Comparison of ENCODE assay signal across 8 mouse cellular contexts in genomic region chr8:117258576-117259040, GRCm38 (mm10). TPM values are rescaled to one million over a fixed set of nuclear protein-coding genes. Genes with fewer than 3 reads are reported as not detected.
DNase-seq lines count a peak whose midpoint lies in the region; ATAC-seq and TF ChIP-seq lines count a peak whose summit lies in the region.

No protein-coding gene starts in this region.

- 7% methylated on average over 6 of the region's 6 CpGs for WGBS in liver, adult 2 months
- 55% methylated on average over 6 of the region's 6 CpGs for WGBS in embryonic facial prominence, embryonic 11.5 days
- 16% methylated on average over 6 of the region's 6 CpGs for WGBS in kidney, adult 2 months
- 23% methylated on average over 6 of the region's 6 CpGs for WGBS in midbrain, postnatal 0 days

- TF ChIP-seq POLR2A in liver, adult 2 months (IDR thresholded peaks at IDR 0.05; ENCODE audit: extremely low read depth, insufficient read depth, low read length): no peak
- TF ChIP-seq POLR2A in kidney, adult 2 months (IDR thresholded peaks at IDR 0.05; ENCODE audit: low read depth, low read length): no peak

- no peaks in the 10 kb centered on the region for H3K27me3 ChIP-seq in liver, adult 2 months (ENCODE audit: control insufficient read depth, insufficient read depth, low read length)
- H3K27me3 ChIP-seq in embryonic facial prominence, embryonic 11.5 days (ENCODE audit: control insufficient read depth, insufficient read depth, low read length): no peaks in the 10 kb centered on the region
- no peaks in the 10 kb centered on the region for H3K27me3 ChIP-seq in kidney, adult 2 months (replicated peaks; ENCODE audit: control insufficient read depth, insufficient read depth, low read length)
- H3K27me3 ChIP-seq in midbrain, postnatal 0 days (ENCODE audit: insufficient read depth, low read length): no peaks in the 10 kb centered on the region

- peak overlapping the region; percentile 90 for H3K4me2 ChIP-seq in embryonic facial prominence, embryonic 11.5 days (ENCODE audit: low read depth, low read length)
- H3K4me2 ChIP-seq in midbrain, postnatal 0 days (ENCODE audit: low read depth, low read length, poor library complexity, severe bottlenecking): peak overlapping the region; percentile 93

- H3K9ac ChIP-seq in liver, adult 2 months (ENCODE audit: low read depth, low read length): peak overlapping the region; percentile 63
- peak overlapping the region; percentile 95 for H3K9ac ChIP-seq in embryonic facial prominence, embryonic 11.5 days (replicated peaks; ENCODE audit: low read length)
- peak overlapping the region; percentile 95 for H3K9ac ChIP-seq in midbrain, postnatal 0 days (replicated peaks; ENCODE audit: low read length, poor library complexity, severe bottlenecking)

- H3K4me1 ChIP-seq in liver, adult 2 months (ENCODE audit: control insufficient read depth, insufficient read depth, low read length): peaks cover 25% of the 10 kb centered on the region
- peaks cover 9% of the 10 kb centered on the region for H3K4me1 ChIP-seq in embryonic facial prominence, embryonic 11.5 days (ENCODE audit: control insufficient read depth, insufficient read depth, low read length)
- peaks cover 25% of the 10 kb centered on the region for H3K4me1 ChIP-seq in kidney, adult 2 months (ENCODE audit: control insufficient read depth, insufficient read depth, low read length)
- H3K4me1 ChIP-seq in midbrain, postnatal 0 days (ENCODE audit: insufficient read depth, low read length): peaks cover 17% of the 10 kb centered on the region

- H3K27ac ChIP-seq in liver, adult 2 months (replicated peaks; ENCODE audit: insufficient read depth, low read depth, low read length): peak overlapping the region; percentile 92
- H3K27ac ChIP-seq in embryonic facial prominence, embryonic 11.5 days (replicated peaks; ENCODE audit: low read depth, low read length): 0 out of 2 replicates have a peak overlapping the region, but pooled peaks have one; percentile 72
- peak overlapping the region; percentile 52 for H3K27ac ChIP-seq in kidney, adult 2 months (ENCODE audit: insufficient read depth, low read depth, low read length)
- H3K27ac ChIP-seq in midbrain, postnatal 0 days (ENCODE audit: low read depth, low read length): peak overlapping the region; percentile 65

- peak overlapping the region; percentile 92 for H3K4me3 ChIP-seq in liver, adult 2 months (ENCODE audit: insufficient read depth, low read depth, low read length)
- H3K4me3 ChIP-seq in embryonic facial prominence, embryonic 11.5 days (ENCODE audit: low read depth, low read length): peak overlapping the region; percentile 94
- H3K4me3 ChIP-seq in kidney, adult 2 months (ENCODE audit: insufficient read depth, low read depth, low read length): peak overlapping the region; percentile 66
- H3K4me3 ChIP-seq in midbrain, postnatal 0 days (ENCODE audit: low read depth, low read length): peak overlapping the region; percentile 82

- TF ChIP-seq CTCF in liver, adult 2 months (IDR thresholded peaks at IDR 0.05; ENCODE audit: low read depth, low read length): no peak
- TF ChIP-seq CTCF in kidney, adult 2 months (conservative IDR thresholded peaks at IDR 0.05; ENCODE audit: insufficient read depth, insufficient read length, low read depth, low read length): no peak
- no peak for TF ChIP-seq CTCF in midbrain, postnatal 0 days (IDR thresholded peaks at IDR 0.05)

- peaks cover 44% of the 10 kb centered on the region for H3K79me2 ChIP-seq in liver, adult 2 months (ENCODE audit: control insufficient read depth, insufficient read depth, low read length)

- H3K9me3 ChIP-seq in embryonic facial prominence, embryonic 11.5 days (replicated peaks; ENCODE audit: control insufficient read depth, low read length): no peaks in the 10 kb centered on the region
- H3K9me3 ChIP-seq in midbrain, postnatal 0 days (ENCODE audit: low read length): no peaks in the 10 kb centered on the region

- H3K36me3 ChIP-seq in liver, adult 2 months (ENCODE audit: control insufficient read depth, insufficient read depth, low read length): no peaks in the 10 kb centered on the region
- H3K36me3 ChIP-seq in embryonic facial prominence, embryonic 11.5 days (replicated peaks; ENCODE audit: control insufficient read depth, insufficient read depth, low read depth, low read length): no peaks in the 10 kb centered on the region
- H3K36me3 ChIP-seq in kidney, adult 2 months (ENCODE audit: control insufficient read depth, insufficient read depth, low read length): no peaks in the 10 kb centered on the region
- H3K36me3 ChIP-seq in midbrain, postnatal 0 days (ENCODE audit: insufficient read depth, low read length): no peaks in the 10 kb centered on the region

- no peak for ATAC-seq in embryonic facial prominence, embryonic 11.5 days (replicated peaks; ENCODE audit: insufficient number of reproducible peaks, low FRiP score, low TSS enrichment, low read depth)
- no peak for ATAC-seq in midbrain, postnatal 0 days (ENCODE audit: low FRiP score)

- DNase-seq in liver, adult 2 months (ENCODE audit: extremely low read depth, low read depth, low spot score): peak; percentile 40
- no peak for DNase-seq in liver
- DNase-seq in embryonic facial prominence, embryonic 11.5 days (ENCODE audit: low spot score): no peak
- peak; percentile 62 for DNase-seq in kidney, adult 2 months
- DNase-seq in midbrain, postnatal 0 days (ENCODE audit: low spot score): no peak
- no peak for DNase-seq in layer of hippocampus, adult 18-20 months (ENCODE audit: low spot score in 2 of 2)
- DNase-seq in ovary, postnatal 36 days (ENCODE audit: low spot score): no peak
- no peak for DNase-seq in gastrocnemius, adult 8-10 months (ENCODE audit: low spot score in 2 of 2)

RNA-seq across cellular contexts. Expression of gene Cmip, which starts 1.7 kb away (rescaled TPM):
- total RNA-seq in liver, adult 2 months (2014; rRNA removed): 8.8 and 17.7 TPM in 2 replicates
- polyA plus RNA-seq in liver, adult 2 months (2012; rRNA removed): 21.0 and 30.3 TPM in 2 replicates
- polyA plus RNA-seq in embryonic facial prominence, embryonic 11.5 days (2014; fragmentation: Nextera tagmentation; extraction: Ambion mirVana): 16.1 and 20.4 TPM in 2 replicates
- polyA plus RNA-seq in kidney, adult 2 months (2012; rRNA removed): 104 and 112 TPM in 2 replicates
- 266 and 287 TPM in 2 replicates for total RNA-seq in midbrain, postnatal 0 days (2014; rRNA removed)
- polyA plus RNA-seq in midbrain, postnatal 0 days (2015; fragmentation: Nextera tagmentation; extraction: Ambion mirVana): 197 and 212 TPM in 2 replicates
- 100 to 1,000 TPM; 275 to 296 TPM for total RNA-seq in layer of hippocampus, adult 18-20 months (2021)
- total RNA-seq in gastrocnemius, adult 8-10 months (2022): 1 to 10 TPM; 3.8 to 7.3 (median 6.2) TPM

Comparison
In these comparisons a context has a peak if more than half of its experiments do, and no peak if none do; other contexts are left out.
1. DNase-seq: peak in liver, adult 2 months (single experiment) and kidney, adult 2 months (single experiment); none in liver (single experiment), embryonic facial prominence, embryonic 11.5 days (single experiment), midbrain, postnatal 0 days (single experiment), layer of hippocampus, adult 18-20 months (0 of 2), ovary, postnatal 36 days (single experiment) and gastrocnemius, adult 8-10 months (0 of 2).
2. RNA of gene Cmip, which starts 1.7 kb away (total RNA-seq): 275 to 296 TPM in layer of hippocampus, adult 18-20 months and 266 to 287 TPM in midbrain, postnatal 0 days; 8.8 to 17.7 TPM in liver, adult 2 months and 3.8 to 7.3 TPM in gastrocnemius, adult 8-10 months; every median in the first group is over 10 times any median in the second.
3. Peak in every context shown above with its lines, with median percentiles within 50 percentile points of each other: H3K27ac ChIP-seq, H3K4me3 ChIP-seq and H3K9ac ChIP-seq.